ENCODE assay signal across 9 mouse cellular contexts in the genomic region with DNA sequence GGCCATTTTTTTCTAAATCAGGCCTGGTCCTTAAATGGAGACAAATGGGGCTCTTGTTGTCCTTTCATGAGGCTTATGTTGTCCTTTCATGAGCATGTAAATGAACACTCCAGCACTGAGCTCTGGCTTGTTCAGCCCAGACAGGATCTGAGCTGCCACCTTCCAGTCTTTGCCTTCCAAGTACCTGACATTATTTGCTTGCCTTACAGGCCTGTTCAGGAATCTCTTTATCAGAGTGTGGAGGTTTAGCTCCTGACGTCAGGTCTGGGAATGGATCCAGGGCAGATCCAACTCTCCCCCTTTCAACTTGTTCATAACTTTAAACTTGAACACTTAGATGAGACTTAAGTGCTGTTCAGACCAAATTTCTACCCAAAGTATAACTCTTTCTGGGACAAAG. TPM values are rescaled to one million over a fixed set of nuclear protein-coding genes. Genes with fewer than 3 reads are reported as not detected.
DNase-seq lines count a peak whose midpoint lies in the region; ATAC-seq lines count a peak whose summit lies in the region.
"Had no signal": no experiment of that assay in that cellular context is flagged by ENCODE, and none has a peak within 500 bp of the region (broad histone marks: within the 10 kb centered on the region; RNA-seq: fewer than 3 reads in every experiment).

No protein-coding gene starts in this region.

- no peaks in the 10 kb centered on the region for H3K9me3 ChIP-seq in heart, embryonic 10.5 days
- H3K9me3 ChIP-seq in hindbrain, embryonic 11.5 days (ENCODE audit: control insufficient read depth, low read length): no peaks in the 10 kb centered on the region

- H3K4me2 ChIP-seq in hindbrain, embryonic 11.5 days (replicated peaks; ENCODE audit: low read depth, low read length): no peak overlapping the region

- H3K4me3 ChIP-seq in heart, embryonic 10.5 days: no peak overlapping the region
- no peak overlapping the region for H3K4me3 ChIP-seq in hindbrain, embryonic 11.5 days (ENCODE audit: low read depth, low read length)
- H3K4me3 ChIP-seq: layer of hippocampus, adult 2 months had no signal

- no peaks in the 10 kb centered on the region for H3K27me3 ChIP-seq in heart, embryonic 10.5 days (ENCODE audit: insufficient read depth, poor library complexity, severe bottlenecking)
- H3K27me3 ChIP-seq in hindbrain, embryonic 11.5 days (ENCODE audit: control insufficient read depth, insufficient read depth, low read length): no peaks in the 10 kb centered on the region

- ATAC-seq in hindbrain, embryonic 11.5 days (ENCODE audit: low FRiP score): no peak

- no peak overlapping the region for H3K9ac ChIP-seq in hindbrain, embryonic 11.5 days (ENCODE audit: low read depth, low read length)

- H3K27ac ChIP-seq in heart, embryonic 10.5 days: peak overlapping the region; percentile 85
- no peak overlapping the region for H3K27ac ChIP-seq in hindbrain, embryonic 11.5 days (ENCODE audit: low read depth, low read length)
- H3K27ac ChIP-seq: layer of hippocampus, adult 2 months had no signal

- 18% methylated on average over 1 of the region's 1 CpGs for WGBS in heart, embryonic 10.5 days
- 78% methylated on average over 1 of the region's 1 CpGs for WGBS in hindbrain, embryonic 11.5 days

- DNase-seq in urinary bladder, postnatal 14 days (ENCODE audit: low spot score): peak; percentile 73
- no peak for DNase-seq in urinary bladder, postnatal 10 days (ENCODE audit: low spot score)
- peak; percentile 86 for DNase-seq in heart, embryonic 10.5 days (ENCODE audit: low spot score)
- peak; percentile 21 for DNase-seq in kidney, postnatal 14 days
- DNase-seq in urinary bladder, postnatal 4 days (ENCODE audit: low spot score in 2 of 2): peak; percentile 44 to 66
- DNase-seq in frontal cortex, postnatal 25 days (ENCODE audit: low spot score in 2 of 2): no peak
- no peak for DNase-seq in hindbrain, embryonic 11.5 days (ENCODE audit: low spot score)
- no peak for DNase-seq in thymus, postnatal 10 days (ENCODE audit: low spot score in 2 of 2)

- peaks cover 16% of the 10 kb centered on the region for H3K4me1 ChIP-seq in heart, embryonic 10.5 days
- H3K4me1 ChIP-seq in hindbrain, embryonic 11.5 days (replicated peaks; ENCODE audit: control insufficient read depth, insufficient read depth, low read length): no peaks in the 10 kb centered on the region

- no peaks in the 10 kb centered on the region for H3K36me3 ChIP-seq in heart, embryonic 10.5 days
- H3K36me3 ChIP-seq in hindbrain, embryonic 11.5 days (ENCODE audit: control insufficient read depth, insufficient read depth, low read length): no peaks in the 10 kb centered on the region

RNA-seq across cellular contexts. Expression of a gene that starts 21.8 kb away (rescaled TPM):
- 107 and 125 TPM in 2 replicates for polyA plus RNA-seq in heart, embryonic 10.5 days (2016; fragmentation: Nextera tagmentation; extraction: Ambion mirVana)
- polyA plus RNA-seq in hindbrain, embryonic 11.5 days (2014; fragmentation: Nextera tagmentation; extraction: Ambion mirVana): 132 and 139 TPM in 2 replicates

RNA-seq across cellular contexts. Expression of a gene that starts 39.9 kb away (rescaled TPM):
- polyA plus RNA-seq in heart, embryonic 10.5 days (2016; fragmentation: Nextera tagmentation; extraction: Ambion mirVana): 24.0 and 28.6 TPM in 2 replicates
- polyA plus RNA-seq in hindbrain, embryonic 11.5 days (2014; fragmentation: Nextera tagmentation; extraction: Ambion mirVana): 50.8 and 58.9 TPM in 2 replicates

RNA-seq across cellular contexts. Expression of a gene that starts 50.7 kb away (rescaled TPM):
- 60.6 and 65.7 TPM in 2 replicates for polyA plus RNA-seq in heart, embryonic 10.5 days (2016; fragmentation: Nextera tagmentation; extraction: Ambion mirVana)
- 65.4 and 89.9 TPM in 2 replicates for polyA plus RNA-seq in hindbrain, embryonic 11.5 days (2014; fragmentation: Nextera tagmentation; extraction: Ambion mirVana)

RNA-seq across cellular contexts. Expression of a gene that starts 58.4 kb away (rescaled TPM):
- polyA plus RNA-seq in heart, embryonic 10.5 days (2016; fragmentation: Nextera tagmentation; extraction: Ambion mirVana): 529 and 565 TPM in 2 replicates
- polyA plus RNA-seq in hindbrain, embryonic 11.5 days (2014; fragmentation: Nextera tagmentation; extraction: Ambion mirVana): 923 and 941 TPM in 2 replicates

Comparison
In these comparisons a context has a peak if more than half of its experiments do, and no peak if none do; other contexts are left out.
1. DNase-seq: peak in urinary bladder, postnatal 14 days (single experiment), heart, embryonic 10.5 days (single experiment), kidney, postnatal 14 days (single experiment) and urinary bladder, postnatal 4 days (2 of 2); none in urinary bladder, postnatal 10 days (single experiment), frontal cortex, postnatal 25 days (0 of 2), hindbrain, embryonic 11.5 days (single experiment) and thymus, postnatal 10 days (0 of 2).